9 mouse cellular contexts compared by ENCODE assay signal in the genomic region with DNA sequence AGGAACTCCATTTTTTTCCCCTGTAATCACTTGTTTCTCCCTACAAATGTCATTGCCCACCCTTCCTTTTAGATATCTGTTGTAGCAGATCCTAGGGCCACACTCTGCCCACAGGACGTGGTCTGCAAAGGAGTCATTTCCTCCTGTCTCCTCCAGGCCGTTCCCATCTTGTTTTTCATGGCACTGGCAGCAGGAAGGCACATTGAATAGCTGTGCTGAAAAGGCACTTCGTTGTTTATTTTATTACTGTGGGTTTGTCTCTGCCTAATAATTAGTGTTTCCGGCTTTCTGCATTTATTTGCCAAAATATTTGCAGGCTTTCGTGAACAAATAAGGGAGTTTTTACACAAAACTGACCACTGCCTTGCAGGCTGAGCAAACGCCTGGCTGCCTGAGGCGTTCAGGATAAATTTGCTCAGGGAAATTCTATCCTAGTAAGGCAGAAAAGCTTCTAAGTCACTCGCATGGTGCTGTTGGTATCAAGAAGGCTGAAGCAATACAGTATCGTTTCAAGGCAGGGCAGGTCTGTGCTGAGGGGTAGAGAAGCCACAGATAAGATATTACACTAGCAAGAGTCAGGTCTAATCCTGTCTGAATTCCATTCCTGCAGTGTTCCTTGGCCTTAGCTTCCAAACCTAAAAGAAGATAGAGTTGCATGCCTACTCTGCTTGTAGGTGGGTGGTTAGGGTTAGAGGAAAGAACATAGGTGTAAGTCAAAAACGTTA.
DNase-seq lines count a peak whose midpoint lies in the region; ATAC-seq lines count a peak whose summit lies in the region.
"Had no signal": no experiment of that assay in that cellular context is flagged by ENCODE, and none has a peak within 500 bp of the region (broad histone marks: within the 10 kb centered on the region; RNA-seq: fewer than 3 reads in every experiment).

No protein-coding gene starts in this region.

- no peak overlapping the region for H3K4me2 ChIP-seq in hindbrain, embryonic 15.5 days

- WGBS in hindbrain, embryonic 15.5 days = 65% methylated on average over 10 of the region's 10 CpGs
- WGBS in hindbrain, embryonic 10.5 days = 77% methylated on average over 10 of the region's 10 CpGs

- peak overlapping the region; percentile 55 for H3K27ac ChIP-seq in hindbrain, embryonic 15.5 days (replicated peaks)
- no peak overlapping the region for H3K27ac ChIP-seq in hindbrain, embryonic 10.5 days
- H3K27ac ChIP-seq: forebrain, embryonic 10.5 days had no signal

- H3K27me3 ChIP-seq in hindbrain, embryonic 15.5 days = no peaks in the 10 kb centered on the region
- H3K27me3 ChIP-seq in hindbrain, embryonic 10.5 days (ENCODE audit: insufficient read depth, poor library complexity, severe bottlenecking) = no peaks in the 10 kb centered on the region

- no peak for ATAC-seq in hindbrain, embryonic 15.5 days (ENCODE audit: low FRiP score, low read depth)
- peak; percentile 22; the same call in 1 of the 2 replicates for ATAC-seq in granulocyte monocyte progenitor cell, adult 5-6 weeks (replicated peaks; ENCODE audit: poor library complexity, severe bottlenecking)
- ATAC-seq in megakaryocyte progenitor cell, adult 5-6 weeks (replicated peaks; ENCODE audit: poor library complexity) = peak; percentile 58

- no peaks in the 10 kb centered on the region for H3K9me3 ChIP-seq in hindbrain, embryonic 15.5 days
- H3K9me3 ChIP-seq in hindbrain, embryonic 10.5 days = no peaks in the 10 kb centered on the region
- H3K9me3 ChIP-seq: forebrain, embryonic 10.5 days had no signal

- H3K4me3 ChIP-seq in hindbrain, embryonic 15.5 days = no peak overlapping the region
- H3K4me3 ChIP-seq in hindbrain, embryonic 10.5 days = no peak overlapping the region
- H3K4me3 ChIP-seq: forebrain, embryonic 10.5 days had no signal

- H3K36me3 ChIP-seq in hindbrain, embryonic 15.5 days = no peaks in the 10 kb centered on the region
- no peaks in the 10 kb centered on the region for H3K36me3 ChIP-seq in hindbrain, embryonic 10.5 days
- H3K36me3 ChIP-seq: forebrain, embryonic 10.5 days had no signal

- no peak for DNase-seq in hindbrain, embryonic 10.5 days (ENCODE audit: low spot score)
- peak; percentile 48 to 71 for DNase-seq in kidney, postnatal 25 days
- no peak for DNase-seq in thymus, postnatal 0 days (ENCODE audit: low spot score)
- no peak for DNase-seq in right cerebral cortex, adult 18-20 months
- DNase-seq in B cell, adult 2 months = no peak

- H3K9ac ChIP-seq in hindbrain, embryonic 15.5 days = no peak overlapping the region

- H3K4me1 ChIP-seq in hindbrain, embryonic 15.5 days (replicated peaks) = peaks cover 32% of the 10 kb centered on the region
- H3K4me1 ChIP-seq in hindbrain, embryonic 10.5 days (replicated peaks) = peaks cover 19% of the 10 kb centered on the region; the same call in 1 of the 2 replicates

Comparison
In these comparisons a context has a peak if more than half of its experiments do, and no peak if none do; other contexts are left out.
1. DNase-seq: peak in kidney, postnatal 25 days (2 of 2); none in hindbrain, embryonic 10.5 days (single experiment), thymus, postnatal 0 days (single experiment), right cerebral cortex, adult 18-20 months (single experiment) and B cell, adult 2 months (0 of 2).